Mouse (Mus musculus) hindbrain, embryonic 11.5 days (tissue): ENCODE measurements around the gene 4930535I16Rik. TPM values are rescaled to one million over a fixed set of nuclear protein-coding genes. Genes with fewer than 3 reads are reported as not detected.
"Not testable (repeated sequence)": the region's sequence is repeated elsewhere in the genome, so short reads cannot be mapped to it uniquely, and the experiment has no call there.

Experiments
- ATAC-seq: fragments of 200-750 bp; cut with Nextera tagmentation; 2 replicates; pipeline ENCODE4 v1.8.0; 2017; ENCODE audit warnings: mild to moderate bottlenecking, moderate TSS enrichment, moderate library complexity; ENCODE audit not compliant: low FRiP score
- DNase-seq: peaks from one replicate; pipeline ENCODE4 v3.0.0-alpha.2; 2015; ENCODE audit warnings: low spot score
- H3K27ac ChIP-seq: fragments of 300-500 bp; sonication (generic); 2 replicates; pipeline ENCODE4 v1.5.1; 2014; ENCODE audit warnings: mild to moderate bottlenecking, low read depth, low read length
- H3K27me3 ChIP-seq: fragments of 300-500 bp; sonication (generic); 2 replicates; pipeline ENCODE4 v1.6.1; 2014; ENCODE audit warnings: mild to moderate bottlenecking, low read length, moderate library complexity, mixed read lengths; ENCODE audit not compliant: control insufficient read depth, insufficient read depth
- H3K36me3 ChIP-seq: fragments of 300-500 bp; sonication (generic); 2 replicates; pipeline ENCODE4 v1.6.1; 2014; ENCODE audit warnings: mild to moderate bottlenecking, low read length, moderate library complexity, mixed read lengths; ENCODE audit not compliant: control insufficient read depth, insufficient read depth
- H3K4me1 ChIP-seq: fragments of 300-500 bp; sonication (generic); replicated peaks from 2 replicates; pipeline ENCODE4 v1.6.1; 2014; ENCODE audit warnings: low read length, mixed read lengths; ENCODE audit not compliant: control insufficient read depth, insufficient read depth
- H3K4me2 ChIP-seq: fragments of 300-500 bp; sonication (generic); replicated peaks from 2 replicates; pipeline ENCODE4 v1.6.1; 2014; ENCODE audit warnings: mild to moderate bottlenecking, low read depth, low read length
- H3K4me3 ChIP-seq: fragments of 300-500 bp; sonication (generic); 2 replicates; pipeline ENCODE4 v1.5.1; 2014; ENCODE audit warnings: low read depth, low read length
- H3K9ac ChIP-seq: fragments of 300-500 bp; sonication (generic); 2 replicates; pipeline ENCODE4 v1.6.1; 2014; ENCODE audit warnings: low read depth, low read length
- H3K9me3 ChIP-seq: fragments of 300-500 bp; sonication (generic); 2 replicates; pipeline ENCODE4 v1.6.1; 2016; ENCODE audit warnings: low read length; ENCODE audit not compliant: control insufficient read depth
- WGBS: fragments of 180-500 bp; shearing (Covaris S2); extraction: QIAGEN DNeasy Blood & Tissue Kit; methylation state at CpG from one replicate; pipeline ENCODE4 v1.1.7; 2014; 5-methylcytosine and 5-hydroxymethylcytosine counted together
- polyA plus RNA-seq: library from polyadenylated mRNA; unstranded; fragments of >200 nt; fragmentation: Nextera tagmentation; extraction: Ambion mirVana; gene quantifications from 2 replicates; pipeline ENCODE4 v1.2.1, GENCODE M21; 2014

Gene 4930535I16Rik
- polyA plus RNA-seq, 1 experiment from 2014 or later, result not detected

- ATAC-seq, result no peak
- no peak overlapping the region for H3K27ac ChIP-seq
- WGBS, result 55% methylated on average over 5 of the region's 5 CpGs
These were observed 29.3 kb upstream of the 4930535I16Rik start for GRCm38 (mm10) chr4:123947149-123947548.

GRCm38 (mm10) chr4:123946701-123947100 is 28.9 kb upstream of the 4930535I16Rik start:
- Histone ChIP-seq H3K4me3 (no peak overlapping the region), H3K4me1 (no peaks in the 10 kb centered on the region), H3K36me3 (no peaks in the 10 kb centered on the region), H3K27ac (no peak overlapping the region), H3K9ac (no peak overlapping the region), H3K9me3 (no peaks in the 10 kb centered on the region), H3K27me3 (no peaks in the 10 kb centered on the region), H3K4me2 (no peak overlapping the region)
- WGBS, result 89% methylated on average over 4 of the region's 4 CpGs
- DNase-seq, result no peak
- ATAC-seq, result no peak

More at GRCm38 (mm10) chr4:123947149-123947548, 29.3 kb upstream of the 4930535I16Rik start:
- DNase-seq, result no peak
- no peaks in the 10 kb centered on the region for H3K36me3 ChIP-seq
- H3K4me2 ChIP-seq, result no peak overlapping the region
- no peaks in the 10 kb centered on the region for H3K27me3 ChIP-seq
- no peaks in the 10 kb centered on the region for H3K9me3 ChIP-seq
- no peaks in the 10 kb centered on the region for H3K4me1 ChIP-seq
- no peak overlapping the region for H3K9ac ChIP-seq
- H3K4me3 ChIP-seq, result no peak overlapping the region

- not testable (repeated sequence) for H3K4me1 ChIP-seq, H3K9ac ChIP-seq, H3K36me3 ChIP-seq, H3K27ac ChIP-seq, H3K4me3 ChIP-seq, H3K4me2 ChIP-seq, H3K9me3 ChIP-seq, DNase-seq, ATAC-seq, H3K27me3 ChIP-seq
- 85% methylated on average over 7 of the region's 7 CpGs for WGBS
These were observed 23.1 kb upstream of the 4930535I16Rik start for GRCm38 (mm10) chr4:123940878-123941277.

GRCm38 (mm10) chr4:123939838-123940237 is 22.0 kb upstream of the 4930535I16Rik start:
- no peak overlapping the region for H3K4me2 ChIP-seq
- WGBS, result 7% methylated on average over 4 of the region's 4 CpGs
- H3K4me3 ChIP-seq, result no peak overlapping the region
- H3K9me3 ChIP-seq, result no peaks in the 10 kb centered on the region
- no peak overlapping the region for H3K9ac ChIP-seq
- no peaks in the 10 kb centered on the region for H3K36me3 ChIP-seq
- no peaks in the 10 kb centered on the region for H3K27me3 ChIP-seq
- DNase-seq (peak; percentile 91), ATAC-seq (no peak)
- H3K4me1 ChIP-seq, result no peaks in the 10 kb centered on the region
- no peak overlapping the region for H3K27ac ChIP-seq

GRCm38 (mm10) chr4:123936059-123936458 is 18.2 kb upstream of the 4930535I16Rik start:
- Histone ChIP-seq H3K4me1 (no peaks in the 10 kb centered on the region), H3K4me2 (no peak overlapping the region), H3K36me3 (peaks cover 3% of the 10 kb centered on the region; the same call in 1 of the 2 replicates), H3K9me3 (no peaks in the 10 kb centered on the region), H3K27me3 (no peaks in the 10 kb centered on the region), H3K27ac (no peak overlapping the region), H3K9ac (no peak overlapping the region), H3K4me3 (no peak overlapping the region)
- 92% methylated on average over 7 of the region's 7 CpGs for WGBS
- no peak for ATAC-seq
- no peak for DNase-seq

GRCm38 (mm10) chr4:123934306-123934705 is 16.5 kb upstream of the 4930535I16Rik start:
- Histone ChIP-seq H3K4me2 (no peak overlapping the region), H3K4me1 (no peaks in the 10 kb centered on the region), H3K4me3 (no peak overlapping the region), H3K27me3 (no peaks in the 10 kb centered on the region), H3K27ac (no peak overlapping the region), H3K9me3 (no peaks in the 10 kb centered on the region), H3K9ac (no peak overlapping the region), H3K36me3 (peaks cover 5% of the 10 kb centered on the region; the same call in 1 of the 2 replicates)
- 92% methylated on average over 4 of the region's 4 CpGs for WGBS
- ATAC-seq (no peak), DNase-seq (no peak)

- H3K4me2 ChIP-seq, result no peak overlapping the region
- H3K9me3 ChIP-seq, result no peaks in the 10 kb centered on the region
- H3K27ac ChIP-seq, result no peak overlapping the region
- ATAC-seq, result no peak
- no peak for DNase-seq
- WGBS, result 97% methylated on average over 4 of the region's 4 CpGs
- no peak overlapping the region for H3K4me3 ChIP-seq
- no peaks in the 10 kb centered on the region for H3K27me3 ChIP-seq
- H3K36me3 ChIP-seq, result peaks cover 11% of the 10 kb centered on the region; the same call in 1 of the 2 replicates
- H3K4me1 ChIP-seq, result no peaks in the 10 kb centered on the region
- H3K9ac ChIP-seq, result no peak overlapping the region
These were observed 12.2 kb upstream of the 4930535I16Rik start for GRCm38 (mm10) chr4:123929994-123930393.

- DNase-seq (no peak), ATAC-seq (no peak)
- no peak overlapping the region for H3K4me3 ChIP-seq
- H3K4me2 ChIP-seq, result no peak overlapping the region
- no peaks in the 10 kb centered on the region for H3K4me1 ChIP-seq
- no peaks in the 10 kb centered on the region for H3K9me3 ChIP-seq
- no peak overlapping the region for H3K9ac ChIP-seq
- no peak overlapping the region for H3K27ac ChIP-seq
- H3K27me3 ChIP-seq, result no peaks in the 10 kb centered on the region
- H3K36me3 ChIP-seq, result peaks cover 11% of the 10 kb centered on the region; the same call in 1 of the 2 replicates
These were observed 10.1 kb upstream of the 4930535I16Rik start for GRCm38 (mm10) chr4:123927961-123928360.

- H3K27ac ChIP-seq, result no peak overlapping the region
- H3K4me2 ChIP-seq, result no peak overlapping the region
- WGBS, result 91% methylated on average over 4 of the region's 4 CpGs
- ATAC-seq (no peak), DNase-seq (no peak)
- H3K4me1 ChIP-seq, result peaks cover 7% of the 10 kb centered on the region
- peaks cover 7% of the 10 kb centered on the region; the same call in 1 of the 2 replicates for H3K36me3 ChIP-seq
- no peak overlapping the region for H3K4me3 ChIP-seq
- no peaks in the 10 kb centered on the region for H3K9me3 ChIP-seq
- H3K9ac ChIP-seq, result no peak overlapping the region
- no peaks in the 10 kb centered on the region for H3K27me3 ChIP-seq
These were observed 3.3 kb upstream of the 4930535I16Rik start for GRCm38 (mm10) chr4:123921055-123921565.
